Mouse (Mus musculus): Measurements from ENCODE around the gene Cxcl15. TPM values are rescaled to one million over a fixed set of nuclear protein-coding genes. Genes with fewer than 3 reads are reported as not detected.

The Cxcl15 gene
- not detected in 2 replicates for polyA plus RNA-seq (2012)

- no peak within 1 kb of the TSS for H3K4me3 ChIP-seq (replicated peaks)
- peaks cover 3% of the 10 kb centered on the region; the same call in 1 of the 2 replicates for H3K27me3 ChIP-seq (ENCODE audit: control insufficient read depth)
- H3K4me1 ChIP-seq (ENCODE audit: control insufficient read depth) = no peaks in the 10 kb centered on the region
- TF ChIP-seq TAL1 (IDR thresholded peaks at IDR 0.05; ENCODE audit: low read length) = no peak
- TF ChIP-seq GATA1 (IDR thresholded peaks at IDR 0.05; ENCODE audit: low read length) = no peak
- H3K9me3 ChIP-seq (ENCODE audit: control insufficient read depth, low read length) = no peaks in the 10 kb centered on the region
- H3K36me3 ChIP-seq (ENCODE audit: control insufficient read depth) = no peaks in the 10 kb centered on the region
These were observed at the start of gene Cxcl15 for GRCm38 (mm10) chr5:90794195-90794625. Gene Cxcl15, plus strand, starts transcription at chr5:90794534.

- Histone ChIP-seq H3K4me3 (replicated peaks) (no peak overlapping the region), H3K4me1 (ENCODE audit: control insufficient read depth) (no peaks in the 10 kb centered on the region), H3K36me3 (ENCODE audit: control insufficient read depth) (no peaks in the 10 kb centered on the region), H3K9me3 (ENCODE audit: control insufficient read depth, low read length) (no peaks in the 10 kb centered on the region), H3K27me3 (ENCODE audit: control insufficient read depth) (peaks cover 1% of the 10 kb centered on the region)
- no peak for TF ChIP-seq TAL1 (IDR thresholded peaks at IDR 0.05; ENCODE audit: low read length)
- TF ChIP-seq GATA1 (IDR thresholded peaks at IDR 0.05; ENCODE audit: low read length) = no peak
These were observed 40.4 kb upstream of the Cxcl15 start for GRCm38 (mm10) chr5:90753934-90754333.

GRCm38 (mm10) chr5:90758020-90758605 is 36.2 kb upstream of the Cxcl15 start:
- Histone ChIP-seq H3K27me3 (ENCODE audit: control insufficient read depth) (peaks cover 11% of the 10 kb centered on the region), H3K36me3 (ENCODE audit: control insufficient read depth) (no peaks in the 10 kb centered on the region), H3K4me1 (ENCODE audit: control insufficient read depth) (no peaks in the 10 kb centered on the region), H3K4me3 (replicated peaks) (no peak overlapping the region), H3K9me3 (ENCODE audit: control insufficient read depth, low read length) (no peaks in the 10 kb centered on the region)
- TF ChIP-seq TAL1 (IDR thresholded peaks at IDR 0.05; ENCODE audit: low read length) (no peak), GATA1 (IDR thresholded peaks at IDR 0.05; ENCODE audit: low read length) (no peak)

DNA sequence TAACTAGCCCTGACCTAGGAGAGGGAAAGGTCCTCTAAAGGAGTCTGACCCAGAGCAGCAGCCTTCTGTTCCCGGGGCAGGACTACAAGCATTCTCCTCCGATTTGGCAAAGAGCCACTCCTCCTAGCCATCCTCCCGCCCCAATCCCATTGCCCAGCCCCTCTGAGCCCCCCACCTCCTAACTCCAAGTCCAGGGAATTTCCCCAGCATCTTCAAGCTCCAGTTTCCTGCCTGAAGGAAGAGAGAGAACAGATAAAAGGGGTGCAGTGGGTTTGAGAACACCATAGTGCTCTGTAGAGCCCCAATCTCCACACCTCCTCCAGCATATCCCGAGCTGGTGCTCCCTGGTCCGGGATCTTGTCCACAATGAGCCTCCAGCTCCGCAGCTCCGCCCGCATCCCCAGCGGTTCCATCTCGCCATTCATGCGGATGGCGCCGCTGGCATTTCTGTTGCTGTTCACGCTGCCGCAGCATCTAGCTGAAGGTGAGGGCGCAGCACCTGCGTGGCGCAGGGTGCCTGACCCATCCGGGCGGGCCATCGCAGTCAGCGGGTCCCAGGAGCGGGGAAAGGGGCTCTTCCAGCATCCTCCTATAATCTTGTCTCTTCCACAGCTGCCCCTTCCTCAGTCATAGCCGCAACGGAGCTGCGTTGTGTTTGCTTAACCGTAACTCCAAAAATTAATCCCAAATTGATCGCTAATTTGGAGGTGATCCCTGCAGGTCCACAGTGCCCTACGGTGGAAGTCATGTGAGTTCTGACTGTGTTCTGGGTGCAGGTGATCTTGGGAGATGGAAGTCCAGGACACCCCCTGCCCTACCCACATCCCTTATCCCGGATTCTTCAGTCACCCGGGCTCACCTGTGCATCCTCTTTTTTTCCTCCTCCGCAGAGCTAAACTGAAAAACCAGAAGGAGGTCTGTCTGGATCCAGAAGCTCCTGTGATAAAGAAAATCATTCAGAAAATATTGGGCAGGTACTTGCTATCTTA is 35.0 kb upstream of the Cxcl15 start, which contains the start of gene Cxcl5:
Gene Cxcl5, plus strand, starts transcription at position 284 of the 989 bp plus-strand sequence.
- Histone ChIP-seq H3K4me1 (ENCODE audit: control insufficient read depth) (no peaks in the 10 kb centered on the region), H3K4me3 (replicated peaks) (no peak within 1 kb of the TSS), H3K27me3 (ENCODE audit: control insufficient read depth) (peaks cover 11% of the 10 kb centered on the region), H3K9me3 (ENCODE audit: control insufficient read depth, low read length) (no peaks in the 10 kb centered on the region), H3K36me3 (ENCODE audit: control insufficient read depth) (no peaks in the 10 kb centered on the region)
- TF ChIP-seq GATA1 (IDR thresholded peaks at IDR 0.05; ENCODE audit: low read length) (no peak), TAL1 (IDR thresholded peaks at IDR 0.05; ENCODE audit: low read length) (no peak)

GRCm38 (mm10) chr5:90760303-90760702 is 34.0 kb upstream of the Cxcl15 start:
- Histone ChIP-seq H3K27me3 (ENCODE audit: control insufficient read depth) (peaks cover 11% of the 10 kb centered on the region), H3K4me3 (replicated peaks) (no peak overlapping the region), H3K9me3 (ENCODE audit: control insufficient read depth, low read length) (no peaks in the 10 kb centered on the region), H3K36me3 (ENCODE audit: control insufficient read depth) (no peaks in the 10 kb centered on the region), H3K4me1 (ENCODE audit: control insufficient read depth) (no peaks in the 10 kb centered on the region)
- no peak for TF ChIP-seq TAL1 (IDR thresholded peaks at IDR 0.05; ENCODE audit: low read length)
- no peak for TF ChIP-seq GATA1 (IDR thresholded peaks at IDR 0.05; ENCODE audit: low read length)

DNA sequence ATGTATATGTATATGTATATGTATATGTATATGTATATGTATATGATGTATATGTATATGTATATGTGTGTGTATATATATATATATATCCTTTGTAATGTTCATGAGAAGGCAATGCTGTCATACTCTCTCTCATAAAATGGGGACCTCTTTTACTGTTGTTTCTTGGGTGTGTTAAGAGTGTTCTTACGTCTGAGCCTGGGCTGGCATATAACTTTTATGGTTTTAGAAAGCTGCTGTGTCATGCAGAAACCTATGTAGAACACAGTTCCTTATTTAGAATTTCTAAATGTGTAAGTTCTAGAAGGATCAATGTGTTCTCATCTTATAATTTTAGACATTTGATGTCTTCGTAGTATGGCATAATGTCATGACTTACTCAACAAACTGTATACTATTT is 33.5 kb upstream of the Cxcl15 start:
- Histone ChIP-seq H3K4me3 (replicated peaks) (no peak overlapping the region), H3K27me3 (ENCODE audit: control insufficient read depth) (peaks cover 11% of the 10 kb centered on the region), H3K9me3 (ENCODE audit: control insufficient read depth, low read length) (no peaks in the 10 kb centered on the region), H3K4me1 (ENCODE audit: control insufficient read depth) (no peaks in the 10 kb centered on the region), H3K36me3 (ENCODE audit: control insufficient read depth) (no peaks in the 10 kb centered on the region)
- TF ChIP-seq TAL1 (IDR thresholded peaks at IDR 0.05; ENCODE audit: low read length) (no peak), GATA1 (IDR thresholded peaks at IDR 0.05; ENCODE audit: low read length) (no peak)

DNA sequence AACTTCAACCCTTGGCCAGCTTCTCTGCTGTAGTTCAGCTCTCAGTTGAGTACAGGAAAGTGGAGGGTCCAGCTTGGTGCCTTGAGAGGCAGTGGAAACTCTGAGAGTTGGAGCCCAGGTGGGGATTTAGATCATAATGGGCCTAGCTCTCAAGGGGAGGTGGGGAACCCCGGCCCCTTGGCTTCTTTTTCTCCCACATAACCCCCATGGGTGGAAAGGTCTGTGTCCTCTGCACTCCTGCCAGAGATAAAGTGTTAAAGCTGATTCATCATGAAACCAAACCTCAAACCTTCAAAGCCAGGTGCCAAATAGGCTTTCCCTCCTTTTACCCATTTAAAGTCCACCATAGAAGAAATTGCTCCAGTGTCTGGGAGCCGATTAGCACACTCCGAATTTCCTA is 32.5 kb upstream of the Cxcl15 start:
- TF ChIP-seq GATA1 (IDR thresholded peaks at IDR 0.05; ENCODE audit: low read length) (no peak), TAL1 (IDR thresholded peaks at IDR 0.05; ENCODE audit: low read length) (no peak)

GRCm38 (mm10) chr5:90763912-90764665 is 30.2 kb upstream of the Cxcl15 start:
- no peaks in the 10 kb centered on the region for H3K36me3 ChIP-seq (ENCODE audit: control insufficient read depth)
- TF ChIP-seq GATA1 (IDR thresholded peaks at IDR 0.05; ENCODE audit: low read length) (no peak), TAL1 (IDR thresholded peaks at IDR 0.05; ENCODE audit: low read length) (no peak)
- no peaks in the 10 kb centered on the region for H3K4me1 ChIP-seq (ENCODE audit: control insufficient read depth)
- H3K9me3 ChIP-seq (ENCODE audit: control insufficient read depth, low read length) = no peaks in the 10 kb centered on the region
- no peak overlapping the region for H3K4me3 ChIP-seq (replicated peaks)
- H3K27me3 ChIP-seq (ENCODE audit: control insufficient read depth) = peaks cover 8% of the 10 kb centered on the region

More for the DNA sequence above, 32.5 kb upstream of the Cxcl15 start:
- no peak overlapping the region for H3K4me3 ChIP-seq (replicated peaks)
- H3K27me3 ChIP-seq (ENCODE audit: control insufficient read depth) = peaks cover 11% of the 10 kb centered on the region
- H3K9me3 ChIP-seq (ENCODE audit: control insufficient read depth, low read length) = no peaks in the 10 kb centered on the region
- H3K36me3 ChIP-seq (ENCODE audit: control insufficient read depth) = no peaks in the 10 kb centered on the region
- no peaks in the 10 kb centered on the region for H3K4me1 ChIP-seq (ENCODE audit: control insufficient read depth)

All from erythroblast, embryonic 14.5 days (primary cell).